Mouse (Mus musculus) forebrain, embryonic 14.5 days (tissue): ENCODE data around the gene Eef2. TPM values are rescaled to one million over a fixed set of nuclear protein-coding genes. Genes with fewer than 3 reads are reported as not detected.

Source experiments
- ATAC-seq: fragments of 200-750 bp; cut with Nextera tagmentation; 2 replicates; pipeline ENCODE4 v1.8.0; 2017; ENCODE audit warnings: mild to moderate bottlenecking, moderate library complexity
- DNase-seq: peaks from one replicate; pipeline ENCODE4 v3.0.0-alpha.2; 2015; ENCODE audit warnings: low spot score
- H3K27ac ChIP-seq: fragments of 300-500 bp; sonication (generic); 2 replicates; pipeline ENCODE4 v1.5.1; 2014; ENCODE audit warnings: low read depth, mild to moderate bottlenecking, control low read depth, low read length, moderate library complexity
- H3K27me3 ChIP-seq: fragments of 300-500 bp; sonication (generic); replicated peaks from 2 replicates; pipeline ENCODE4 v1.6.1; 2014; ENCODE audit warnings: low read length, control low read depth, mixed read lengths; ENCODE audit not compliant: control insufficient read depth, insufficient read depth
- H3K36me3 ChIP-seq: fragments of 300-500 bp; sonication (generic); 2 replicates; pipeline ENCODE4 v1.6.1; 2014; ENCODE audit warnings: low read length, control low read depth; ENCODE audit not compliant: control insufficient read depth, insufficient read depth
- H3K4me1 ChIP-seq: fragments of 300-500 bp; sonication (generic); 2 replicates; pipeline ENCODE4 v1.6.1; 2014; ENCODE audit warnings: antibody characterized with exemption, low read length, control low read depth; ENCODE audit not compliant: control insufficient read depth, insufficient read depth
- H3K4me2 ChIP-seq: fragments of 300-500 bp; sonication (generic); 2 replicates; pipeline ENCODE4 v1.6.1; 2014; ENCODE audit warnings: mild to moderate bottlenecking, control low read depth, low read length
- H3K4me3 ChIP-seq: fragments of 300-500 bp; sonication (generic); 2 replicates; pipeline ENCODE4 v1.5.1; 2014; ENCODE audit warnings: low read depth, low read length, control low read depth
- H3K9ac ChIP-seq: fragments of 300-500 bp; sonication (generic); 2 replicates; pipeline ENCODE4 v1.6.1; 2014; ENCODE audit warnings: mild to moderate bottlenecking, low read length, control low read depth, moderate library complexity
- H3K9me3 ChIP-seq: fragments of 300-500 bp; sonication (generic); replicated peaks from 2 replicates; pipeline ENCODE4 v1.6.1; 2016; ENCODE audit warnings: low read length, control low read depth, mixed read lengths; ENCODE audit not compliant: control insufficient read depth
- WGBS: fragments of 180-500 bp; shearing (Covaris S2); extraction: QIAGEN DNeasy Blood & Tissue Kit; methylation state at CpG from one replicate; pipeline ENCODE4 v1.1.7; 2014; 5-methylcytosine and 5-hydroxymethylcytosine counted together
- polyA plus RNA-seq: library from polyadenylated mRNA; unstranded; fragments of >200 nt; fragmentation: Nextera tagmentation; extraction: Ambion mirVana; gene quantifications from 2 replicates; pipeline ENCODE4 v1.2.1, GENCODE M21; 2014

Eef2 gene
- polyA plus RNA-seq, 1 experiment from 2014 or later: 520 TPM

- peak overlapping the region; percentile 56 for H3K4me3 ChIP-seq
- H3K27ac ChIP-seq: peak overlapping the region; percentile 94
- H3K9ac ChIP-seq: peak overlapping the region; percentile 76
- 2% methylated on average over 87 of the region's 93 CpGs for WGBS
- H3K4me1 ChIP-seq: peaks cover 9% of the 10 kb centered on the region
- ATAC-seq: peak; percentile 92
- H3K27me3 ChIP-seq: peaks cover 32% of the 10 kb centered on the region
- no peaks in the 10 kb centered on the region for H3K9me3 ChIP-seq
- H3K36me3 ChIP-seq: peaks cover 20% of the 10 kb centered on the region
- peak; percentile 94 for DNase-seq
- H3K4me2 ChIP-seq: peak overlapping the region; percentile 95
Measured at GRCm38 (mm10) chr10:81192270-81192967, 16.0 kb downstream of the Eef2 start.

GRCm38 (mm10) chr10:81192968-81193501, 16.6 kb downstream of the Eef2 start:
- Histone ChIP-seq H3K9me3 (no peaks in the 10 kb centered on the region), H3K4me1 (peaks cover 9% of the 10 kb centered on the region), H3K27me3 (peaks cover 32% of the 10 kb centered on the region), H3K9ac (peak overlapping the region; percentile 76), H3K4me3 (peak overlapping the region; percentile 56), H3K36me3 (peaks cover 20% of the 10 kb centered on the region), H3K4me2 (peak overlapping the region; percentile 95), H3K27ac (peak overlapping the region; percentile 94)
- DNase-seq (peak; percentile 42), ATAC-seq (no peak; the same call in 1 of the 2 replicates)
- 2% methylated on average over 19 of the region's 19 CpGs for WGBS

GRCm38 (mm10) chr10:81193991-81194774, 17.8 kb downstream of the Eef2 start:
- Histone ChIP-seq H3K9me3 (no peaks in the 10 kb centered on the region), H3K36me3 (peaks cover 20% of the 10 kb centered on the region), H3K9ac (no peak overlapping the region), H3K4me3 (no peak overlapping the region), H3K4me2 (no peak overlapping the region), H3K4me1 (peaks cover 9% of the 10 kb centered on the region), H3K27ac (no peak overlapping the region), H3K27me3 (peaks cover 32% of the 10 kb centered on the region)
- ATAC-seq (no peak), DNase-seq (no peak)
- WGBS: 14% methylated on average over 37 of the region's 37 CpGs

- 73% methylated on average over 4 of the region's 4 CpGs for WGBS
- Histone ChIP-seq H3K9me3 (no peaks in the 10 kb centered on the region), H3K27ac (no peak overlapping the region), H3K4me3 (no peak overlapping the region), H3K4me2 (no peak overlapping the region), H3K27me3 (peaks cover 32% of the 10 kb centered on the region), H3K9ac (no peak overlapping the region), H3K36me3 (peaks cover 12% of the 10 kb centered on the region), H3K4me1 (peaks cover 9% of the 10 kb centered on the region)
- ATAC-seq (no peak), DNase-seq (no peak)
Measured at GRCm38 (mm10) chr10:81195300-81195699, 18.9 kb downstream of the Eef2 start.

- no peak for ATAC-seq
- Histone ChIP-seq H3K4me3 (no peak overlapping the region), H3K9me3 (no peaks in the 10 kb centered on the region), H3K27me3 (peaks cover 32% of the 10 kb centered on the region), H3K36me3 (no peaks in the 10 kb centered on the region), H3K4me1 (peaks cover 9% of the 10 kb centered on the region), H3K4me2 (no peak overlapping the region), H3K27ac (no peak overlapping the region), H3K9ac (no peak overlapping the region)
- WGBS: 67% methylated on average over 11 of the region's 11 CpGs
- no peak for DNase-seq
Measured at GRCm38 (mm10) chr10:81196470-81197065, 20.1 kb downstream of the Eef2 start.

GRCm38 (mm10) chr10:81197305-81197704, 20.9 kb downstream of the Eef2 start:
- ATAC-seq: no peak
- Histone ChIP-seq H3K4me2 (no peak overlapping the region), H3K27ac (no peak overlapping the region), H3K9ac (no peak overlapping the region), H3K36me3 (no peaks in the 10 kb centered on the region), H3K4me1 (peaks cover 5% of the 10 kb centered on the region; the same call in 1 of the 2 replicates), H3K9me3 (no peaks in the 10 kb centered on the region), H3K27me3 (peaks cover 32% of the 10 kb centered on the region), H3K4me3 (no peak overlapping the region)
- no peak for DNase-seq
- WGBS: 58% methylated on average over 6 of the region's 6 CpGs

- 3% methylated on average over 9 of the region's 9 CpGs for WGBS
- no peak overlapping the region for H3K4me3 ChIP-seq
- H3K27ac ChIP-seq: no peak overlapping the region
- DNase-seq (peak; percentile 87), ATAC-seq (no peak)
- no peak overlapping the region for H3K9ac ChIP-seq
- peaks cover under 1% of the 10 kb centered on the region; the same call in 1 of the 2 replicates for H3K4me1 ChIP-seq
- H3K27me3 ChIP-seq: peaks cover 32% of the 10 kb centered on the region
- H3K36me3 ChIP-seq: no peaks in the 10 kb centered on the region
- H3K9me3 ChIP-seq: no peaks in the 10 kb centered on the region
- no peak overlapping the region for H3K4me2 ChIP-seq
Measured at GRCm38 (mm10) chr10:81198230-81198629, 21.8 kb downstream of the Eef2 start.

GRCm38 (mm10) chr10:81198990-81199389, 22.6 kb downstream of the Eef2 start:
- H3K9me3 ChIP-seq: no peaks in the 10 kb centered on the region
- no peak overlapping the region; the same call in 1 of the 2 replicates for H3K9ac ChIP-seq
- H3K27ac ChIP-seq: no peak overlapping the region
- H3K4me1 ChIP-seq: no peaks in the 10 kb centered on the region
- H3K4me2 ChIP-seq: no peak overlapping the region
- H3K27me3 ChIP-seq: peaks cover 30% of the 10 kb centered on the region
- DNase-seq (no peak), ATAC-seq (no peak)
- 85% methylated on average over 6 of the region's 6 CpGs for WGBS
- H3K36me3 ChIP-seq: no peaks in the 10 kb centered on the region
- H3K4me3 ChIP-seq: no peak overlapping the region
